Mouse (Mus musculus) right cerebral cortex, adult 2 months (tissue): ENCODE data around the gene Flvcr2.

ENCODE experiments used
- DNase-seq, 2 experiments: peaks; one replicate each; pipeline ENCODE4 v3.0.0; 2021 to 2022; ENCODE audit warnings: low spot score in 2 of 2

Gene Flvcr2

GRCm38 (mm10) chr12:85729945-85730290 is 16.4 kb upstream of the Flvcr2 start:
- no peak for DNase-seq

- no peak for DNase-seq
These were observed 10.1 kb upstream of the Flvcr2 start for GRCm38 (mm10) chr12:85736203-85736602.

GRCm38 (mm10) chr12:85736960-85737359 is 9.4 kb upstream of the Flvcr2 start:
- DNase-seq, result peak; percentile 28 to 38

GRCm38 (mm10) chr12:85746696-85747219 is 419 bp downstream of the Flvcr2 start:
- no peak for DNase-seq

GRCm38 (mm10) chr12:85747343-85747742 is 1.0 kb downstream of the Flvcr2 start:
- DNase-seq, result no peak

- no peak for DNase-seq
These were observed 3.5 kb downstream of the Flvcr2 start for GRCm38 (mm10) chr12:85749861-85750260.

GRCm38 (mm10) chr12:85752116-85752515 is 5.8 kb downstream of the Flvcr2 start:
- no peak for DNase-seq

GRCm38 (mm10) chr12:85753223-85753622 is 6.9 kb downstream of the Flvcr2 start:
- no peak for DNase-seq

GRCm38 (mm10) chr12:85754611-85755265 is 8.4 kb downstream of the Flvcr2 start:
- no peak for DNase-seq

GRCm38 (mm10) chr12:85756455-85756854 is 10.1 kb downstream of the Flvcr2 start:
- no peak for DNase-seq

- no peak for DNase-seq
These were observed 10.7 kb downstream of the Flvcr2 start for GRCm38 (mm10) chr12:85757074-85757473.

- DNase-seq, result no peak
These were observed 12.4 kb downstream of the Flvcr2 start for GRCm38 (mm10) chr12:85758741-85759140.

- no peak for DNase-seq
These were observed 15.1 kb downstream of the Flvcr2 start for GRCm38 (mm10) chr12:85761471-85761870.

GRCm38 (mm10) chr12:85764686-85765085 is 18.3 kb downstream of the Flvcr2 start:
- DNase-seq, result no peak

GRCm38 (mm10) chr12:85766287-85766686 is 19.9 kb downstream of the Flvcr2 start:
- DNase-seq, result no peak

- no peak for DNase-seq
These were observed 21.4 kb downstream of the Flvcr2 start for GRCm38 (mm10) chr12:85767750-85768149.

GRCm38 (mm10) chr12:85771356-85771755 is 25.0 kb downstream of the Flvcr2 start:
- DNase-seq, result no peak

GRCm38 (mm10) chr12:85778962-85779361 is 32.6 kb downstream of the Flvcr2 start:
- DNase-seq, result no peak

GRCm38 (mm10) chr12:85779707-85780106 is 33.4 kb downstream of the Flvcr2 start:
- DNase-seq, result no peak

- no peak for DNase-seq
These were observed 35.3 kb downstream of the Flvcr2 start for GRCm38 (mm10) chr12:85781606-85782005.

GRCm38 (mm10) chr12:85784916-85785815 is 38.8 kb downstream of the Flvcr2 start:
- no peak for DNase-seq

- no peak for DNase-seq
These were observed 45.8 kb downstream of the Flvcr2 start for GRCm38 (mm10) chr12:85792158-85792557.

- peak; percentile 7 to 17 for DNase-seq
These were observed 46.5 kb downstream of the Flvcr2 start for GRCm38 (mm10) chr12:85792821-85793346.
